Mouse (Mus musculus) c-Kit-positive CD71-positive TER-119-negative erythroid progenitor cells, embryonic 14.5 days (primary cell): ENCODE results near the gene Yy1.

Experiments
- DNase-seq: peaks from one replicate; pipeline ENCODE4 v3.0.0-alpha.2; 2013; ENCODE audit warnings: low read depth

Gene Yy1

GRCm38 (mm10) chr12:108792546-108793452, at the start of gene Yy1:
Gene Yy1 (plus strand): TSS chr12:108792973.
- DNase-seq = peak; percentile 95

DNA sequence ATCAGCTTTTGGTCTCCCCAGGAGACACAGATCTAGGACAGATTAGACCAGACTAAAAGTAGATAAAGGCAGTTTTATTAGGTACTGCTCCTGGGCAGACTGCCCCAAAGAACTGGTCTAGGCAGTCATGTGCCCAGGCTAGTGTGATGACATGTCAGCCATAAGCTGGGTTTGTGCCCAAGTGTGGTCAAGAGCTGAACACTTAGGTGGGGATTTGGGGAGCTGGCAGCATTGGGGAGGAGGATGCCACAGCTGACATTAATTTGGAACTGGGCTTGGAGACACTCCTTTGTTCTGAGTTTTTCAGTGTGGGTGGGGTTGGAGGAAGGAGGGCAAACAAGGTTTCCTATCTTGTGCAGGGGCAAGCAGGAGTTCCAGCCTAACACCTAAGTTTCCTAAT, 46.8 kb upstream of the Yy1 start:
- DNase-seq = no peak

- DNase-seq = no peak
Measured at GRCm38 (mm10) chr12:108749019-108749418, 43.8 kb upstream of the Yy1 start.

GRCm38 (mm10) chr12:108749454-108749853, 43.3 kb upstream of the Yy1 start:
- no peak for DNase-seq

- no peak for DNase-seq
Measured at GRCm38 (mm10) chr12:108750226-108750625, 42.5 kb upstream of the Yy1 start.

DNA sequence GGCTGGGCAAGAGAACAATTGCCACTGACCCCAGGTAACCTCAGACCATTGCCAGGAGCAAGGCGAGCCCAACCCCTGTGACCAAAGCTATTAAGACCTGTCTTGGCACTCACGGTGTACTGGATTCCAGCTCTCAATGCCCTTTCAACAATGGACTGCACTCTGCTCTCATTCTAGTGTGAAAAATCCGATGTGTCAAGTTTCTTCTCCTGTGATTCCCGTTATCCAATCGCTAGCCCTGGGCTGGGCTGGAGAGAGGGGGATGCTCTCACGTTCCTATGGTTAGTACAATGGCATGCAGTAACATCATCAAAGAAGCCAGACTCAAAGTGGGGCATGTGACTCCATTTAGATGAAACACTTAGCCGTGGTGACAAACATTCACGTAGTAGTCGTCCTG, 41.0 kb upstream of the Yy1 start:
- DNase-seq = no peak

GRCm38 (mm10) chr12:108755141-108755540, 37.6 kb upstream of the Yy1 start:
- DNase-seq = no peak

GRCm38 (mm10) chr12:108756611-108757010, 36.2 kb upstream of the Yy1 start:
- no peak for DNase-seq

- peak; percentile 94 for DNase-seq
Measured at GRCm38 (mm10) chr12:108757717-108758257, 35.0 kb upstream of the Yy1 start.

GRCm38 (mm10) chr12:108758273-108758672, 34.5 kb upstream of the Yy1 start:
- DNase-seq = no peak

- no peak for DNase-seq
Measured at GRCm38 (mm10) chr12:108758682-108759081, 34.1 kb upstream of the Yy1 start.

DNA sequence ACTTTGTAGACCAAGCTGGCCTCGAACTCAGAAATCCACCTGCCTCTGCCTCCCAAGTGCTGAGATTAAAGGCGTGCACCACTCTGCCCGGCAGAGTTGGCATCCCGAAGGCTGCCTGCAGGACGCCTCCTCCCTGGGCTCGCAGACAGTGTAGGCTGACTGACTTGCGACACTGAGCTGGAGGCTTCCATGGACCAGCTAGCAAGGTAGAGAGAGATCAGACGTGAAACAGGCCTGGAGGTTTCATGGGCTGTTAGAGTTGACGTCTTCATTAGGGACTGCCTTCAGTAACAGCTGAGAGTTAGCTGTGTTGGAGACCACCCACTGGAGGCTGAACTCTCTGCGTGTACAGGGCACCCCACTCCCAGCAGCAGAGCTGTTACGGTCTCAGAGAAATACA, 33.5 kb upstream of the Yy1 start:
- DNase-seq = no peak

DNA sequence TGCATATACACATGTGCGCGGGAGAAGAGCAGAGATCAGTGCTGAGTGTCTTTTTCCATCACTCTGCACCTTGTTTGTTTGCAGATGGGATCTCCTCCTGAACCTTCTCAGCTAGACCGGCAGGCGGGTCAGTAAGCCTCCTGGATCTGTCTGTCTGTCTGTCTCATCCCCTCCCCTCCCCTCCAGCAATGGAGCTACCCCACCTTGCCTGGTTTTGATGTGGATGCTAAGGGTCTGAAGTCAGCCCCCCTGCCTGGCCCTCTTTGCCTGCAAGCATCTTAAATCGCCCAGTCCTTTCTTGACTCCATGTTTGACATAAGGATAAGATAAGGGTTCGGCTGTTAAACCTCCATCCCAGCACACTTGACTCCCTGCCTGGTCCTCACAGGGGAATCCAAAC, 32.8 kb upstream of the Yy1 start:
- no peak for DNase-seq

GRCm38 (mm10) chr12:108760500-108761020, 32.2 kb upstream of the Yy1 start:
- no peak for DNase-seq

GRCm38 (mm10) chr12:108761209-108761608, 31.6 kb upstream of the Yy1 start:
- no peak for DNase-seq

GRCm38 (mm10) chr12:108761665-108762064, 31.1 kb upstream of the Yy1 start:
- DNase-seq = no peak

- peak; percentile 72 for DNase-seq
Measured at GRCm38 (mm10) chr12:108763057-108763796, 29.5 kb upstream of the Yy1 start.

DNA sequence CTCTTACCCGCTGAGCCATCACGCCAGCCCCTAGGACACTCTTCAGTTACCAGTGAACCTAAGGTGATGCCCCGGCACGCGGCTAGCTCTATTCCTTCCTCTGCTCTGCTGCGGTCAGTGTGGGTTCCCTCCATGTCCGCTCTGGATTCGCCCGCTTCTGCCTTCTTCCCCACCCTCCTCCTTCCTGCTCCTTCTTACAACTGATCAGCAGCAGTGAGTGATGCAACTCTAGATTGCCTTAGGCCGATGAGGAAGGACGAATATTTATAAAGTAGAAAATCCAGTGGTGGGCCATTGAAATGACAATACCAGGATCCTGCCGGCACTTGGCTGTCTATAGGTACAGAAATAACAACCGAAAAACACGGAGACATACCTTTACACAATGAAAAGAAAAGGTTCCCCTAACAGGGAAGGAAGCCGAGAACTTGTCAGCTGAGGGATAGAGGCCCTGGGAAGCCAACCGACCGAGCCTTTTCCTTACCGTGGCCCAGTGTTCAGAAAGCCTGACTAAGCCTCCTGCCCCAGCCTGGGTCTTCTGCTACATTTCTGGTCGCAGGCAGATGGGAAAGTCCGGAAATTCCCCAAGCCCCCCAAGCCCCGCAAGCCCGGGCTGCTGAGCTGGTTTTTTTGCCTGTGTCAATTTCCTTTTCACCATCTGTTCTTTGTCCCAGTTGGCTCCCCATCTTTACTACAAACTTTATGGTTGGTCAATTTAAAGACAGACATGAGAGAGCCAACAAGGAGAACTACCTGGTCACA, 27.7 kb upstream of the Yy1 start:
- DNase-seq = no peak

GRCm38 (mm10) chr12:108765751-108766221, 27.0 kb upstream of the Yy1 start:
- peak; percentile 55 for DNase-seq

DNA sequence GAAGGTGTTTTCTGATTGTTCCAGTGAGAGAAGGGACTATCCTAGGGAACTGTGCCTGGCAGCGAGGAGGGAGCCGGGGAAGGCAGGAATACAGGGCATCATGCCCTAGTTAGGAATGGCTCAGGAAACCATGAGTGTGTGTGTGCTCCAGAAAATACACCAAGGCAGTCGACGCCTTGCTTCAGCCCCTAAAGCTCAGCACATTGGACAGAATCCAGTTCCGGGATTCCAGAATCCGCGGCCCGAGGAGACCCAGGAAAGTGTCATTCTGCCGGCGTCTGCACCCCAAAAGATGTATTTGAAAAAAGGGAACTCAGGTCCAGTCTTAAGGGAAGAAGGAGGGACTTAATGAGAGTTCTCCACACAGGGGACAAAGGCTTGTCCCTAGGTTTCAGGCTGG, 26.5 kb upstream of the Yy1 start:
- DNase-seq = no peak

GRCm38 (mm10) chr12:108766866-108767265, 25.9 kb upstream of the Yy1 start:
- no peak for DNase-seq
